Mouse (Mus musculus) erythroid progenitor cell, adult 5-6 weeks (primary cell): Measurements from ENCODE around the gene Rln3. TPM values are rescaled to one million over a fixed set of nuclear protein-coding genes. Genes with fewer than 3 reads are reported as not detected.
"Not testable (repeated sequence)": the region's sequence is repeated elsewhere in the genome, so short reads cannot be mapped to it uniquely, and the experiment has no call there.

Experiments
- ATAC-seq: replicated peaks from 2 replicates; pipeline ENCODE4 v1.8.0; 2016; ENCODE audit warnings: moderate number of reproducible peaks, mild to moderate bottlenecking, moderate TSS enrichment, inconsistent platforms; ENCODE audit not compliant: poor library complexity, low FRiP score, severe bottlenecking
- total RNA-seq, 2 experiments: library from RNA; stranded (forward) in 1 of 2; stranded (reverse) in 1 of 2; fragments of 150-400 nt in 1 of 2; fragments of 186-747, 209-891 nt in 1 of 2; gene quantifications; 2 replicates each; pipeline versions ENCODE4 v1.2.3 to v1.2.4; 2015 to 2017; ENCODE audit warnings: low replicate concordance in 2 of 2

The Rln3 gene
- total RNA-seq, 2 experiments from 2014 or later = not detected

GRCm38 (mm10) chr8:84024171-84024570 is 20.6 kb downstream of the Rln3 start:
- peak; percentile 52; the same call in 1 of the 2 replicates for ATAC-seq

DNA sequence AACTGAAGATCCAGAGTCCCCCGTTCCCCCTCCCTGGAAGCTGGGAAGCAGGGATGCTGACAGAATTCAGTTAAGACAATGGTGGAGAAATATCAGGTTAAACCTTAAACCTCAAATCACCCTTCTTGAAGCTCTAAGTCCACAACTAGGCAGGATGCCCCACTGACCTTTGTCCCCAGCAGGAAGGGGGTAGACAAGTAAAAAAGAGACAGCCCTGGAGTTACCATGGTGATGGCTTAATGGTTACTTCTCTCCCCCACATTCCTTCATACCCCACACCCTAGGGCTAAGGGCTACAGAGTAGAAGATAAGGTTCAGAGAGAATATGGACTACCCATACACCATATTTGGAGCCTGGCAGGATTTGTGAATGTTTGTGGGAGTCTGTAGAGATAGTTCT is 21.2 kb downstream of the Rln3 start:
- ATAC-seq = no peak

DNA sequence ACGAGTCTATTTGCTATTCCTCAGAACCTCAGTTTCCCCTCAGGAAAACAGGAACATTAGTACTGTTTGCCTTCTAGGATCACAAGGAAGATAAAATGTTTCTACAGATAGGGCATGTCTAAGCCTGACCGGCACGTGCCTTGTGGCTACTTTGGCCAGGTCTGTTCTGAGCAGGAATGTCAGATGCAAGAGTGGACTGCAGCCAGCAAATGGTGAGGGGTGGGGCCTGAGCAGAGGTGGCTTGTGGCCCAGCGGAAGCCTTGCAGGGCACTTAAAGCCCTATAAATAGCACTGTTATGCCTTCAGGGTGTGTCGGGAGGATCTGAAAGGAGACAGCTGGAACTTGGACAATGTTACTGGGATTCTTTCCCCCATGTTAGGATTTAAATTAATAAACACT is 21.7 kb downstream of the Rln3 start:
- no peak for ATAC-seq

GRCm38 (mm10) chr8:84021569-84021968 is 23.2 kb downstream of the Rln3 start:
- no peak for ATAC-seq

- no peak for ATAC-seq
Measured at GRCm38 (mm10) chr8:84021096-84021495, 23.7 kb downstream of the Rln3 start, which contains the start of gene Palm3. Gene Palm3, plus strand, starts transcription at chr8:84021471.

DNA sequence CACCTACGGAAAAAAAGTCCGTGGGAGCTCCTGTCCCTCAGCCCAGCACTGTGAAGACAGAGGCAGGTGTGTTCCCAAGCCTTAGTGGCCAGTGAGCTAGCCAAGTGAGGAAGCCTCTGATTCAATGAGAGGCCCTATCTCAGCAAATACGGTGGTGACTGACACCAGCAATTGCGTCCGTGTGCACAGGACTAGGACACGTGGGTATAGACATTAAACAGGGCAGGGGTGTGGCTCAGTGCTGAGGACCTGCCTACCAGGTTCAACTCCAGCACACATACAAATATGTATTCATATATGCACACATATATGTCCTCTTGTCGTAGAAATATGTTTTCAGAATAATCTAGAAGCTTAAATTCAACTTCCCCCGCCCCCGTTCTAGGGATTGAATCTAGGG is 25.1 kb downstream of the Rln3 start:
- no peak for ATAC-seq

- no peak for ATAC-seq
Measured at GRCm38 (mm10) chr8:84015833-84016232, 29.0 kb downstream of the Rln3 start.

- ATAC-seq = no peak
Measured at GRCm38 (mm10) chr8:84012499-84013165, 32.2 kb downstream of the Rln3 start.

- ATAC-seq = no peak
Measured at GRCm38 (mm10) chr8:84011705-84012498, 32.9 kb downstream of the Rln3 start, which contains the start of gene 2210011C24Rik. Gene 2210011C24Rik, minus strand, starts transcription at chr8:84012171.

DNA sequence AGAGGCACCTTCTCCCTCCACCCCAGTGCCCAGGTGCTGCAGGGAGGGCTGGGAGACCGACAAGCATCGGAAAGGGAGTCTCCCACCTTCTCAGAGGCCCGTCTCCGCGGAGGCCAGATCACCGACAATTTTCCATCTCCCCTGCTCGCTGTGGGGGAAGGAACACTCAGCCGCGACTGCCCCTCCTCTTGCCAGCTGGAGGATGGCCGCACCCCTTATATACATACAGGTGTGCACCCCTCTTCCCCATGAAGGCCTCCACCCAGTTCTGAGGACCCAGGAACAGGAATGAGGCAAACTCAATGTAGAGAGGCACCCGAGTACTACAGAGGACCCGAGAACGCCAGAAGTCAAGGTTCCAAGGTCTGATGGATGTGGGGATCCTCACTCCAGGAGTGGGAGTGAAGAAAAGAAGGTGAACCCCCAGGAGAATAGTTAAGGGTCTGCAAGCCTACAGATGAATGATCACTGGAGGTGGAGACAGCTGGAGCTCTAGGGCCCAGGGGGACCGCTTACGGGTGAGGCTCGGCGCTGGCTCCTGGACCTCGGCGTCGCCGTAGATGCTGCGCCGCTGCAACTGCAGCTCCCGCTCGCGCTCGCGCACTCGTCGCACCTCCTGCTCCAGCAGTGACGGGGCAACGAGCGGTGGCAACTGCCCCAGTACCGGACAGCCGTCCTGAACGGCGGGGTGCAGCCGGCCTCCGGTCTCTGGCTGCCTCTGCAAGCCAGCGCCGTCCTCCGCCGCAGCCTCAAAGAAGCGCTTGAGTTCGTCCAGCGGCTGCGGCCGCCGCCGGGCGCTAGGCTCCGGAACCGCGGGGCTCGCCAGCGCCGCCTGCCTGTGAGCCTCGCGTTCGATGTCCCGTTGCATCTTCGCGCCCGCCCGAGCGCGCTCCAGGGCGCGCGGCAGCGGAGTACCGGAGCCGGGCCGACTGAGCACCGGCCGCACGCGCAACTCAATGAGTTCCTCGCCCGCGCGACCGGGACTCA is 33.9 kb downstream of the Rln3 start:
- ATAC-seq = peak; percentile 71

DNA sequence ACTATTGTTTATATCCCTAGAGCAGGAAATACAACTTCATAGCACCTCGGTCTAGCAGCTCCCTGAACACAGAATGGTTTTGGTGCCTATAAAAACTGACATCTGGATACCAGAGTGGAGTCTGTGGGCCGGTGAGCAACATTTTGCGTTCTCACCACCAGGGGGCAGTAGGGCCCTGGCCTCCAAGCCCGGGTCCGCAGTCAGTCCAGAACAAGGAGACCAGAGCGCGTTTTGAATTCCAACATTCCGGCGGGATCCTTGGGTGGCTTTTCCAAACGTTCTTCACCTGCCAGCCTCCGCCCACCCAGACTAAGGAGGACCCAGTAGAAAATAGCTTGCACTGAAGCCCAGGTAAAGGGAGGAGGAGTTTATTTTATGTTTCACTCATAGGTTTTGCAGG is 34.9 kb downstream of the Rln3 start:
- ATAC-seq = peak; percentile 77

GRCm38 (mm10) chr8:84008362-84008761 is 36.4 kb downstream of the Rln3 start:
- no peak for ATAC-seq

GRCm38 (mm10) chr8:84005502-84005901 is 39.3 kb downstream of the Rln3 start:
- ATAC-seq = not testable (repeated sequence)

- ATAC-seq = peak; percentile 98
Measured at GRCm38 (mm10) chr8:84004533-84005201, 40.1 kb downstream of the Rln3 start.

- no peak for ATAC-seq
Measured at GRCm38 (mm10) chr8:84003612-84004246, 41.1 kb downstream of the Rln3 start.

GRCm38 (mm10) chr8:84002957-84003611 is 41.7 kb downstream of the Rln3 start:
- no peak for ATAC-seq

DNA sequence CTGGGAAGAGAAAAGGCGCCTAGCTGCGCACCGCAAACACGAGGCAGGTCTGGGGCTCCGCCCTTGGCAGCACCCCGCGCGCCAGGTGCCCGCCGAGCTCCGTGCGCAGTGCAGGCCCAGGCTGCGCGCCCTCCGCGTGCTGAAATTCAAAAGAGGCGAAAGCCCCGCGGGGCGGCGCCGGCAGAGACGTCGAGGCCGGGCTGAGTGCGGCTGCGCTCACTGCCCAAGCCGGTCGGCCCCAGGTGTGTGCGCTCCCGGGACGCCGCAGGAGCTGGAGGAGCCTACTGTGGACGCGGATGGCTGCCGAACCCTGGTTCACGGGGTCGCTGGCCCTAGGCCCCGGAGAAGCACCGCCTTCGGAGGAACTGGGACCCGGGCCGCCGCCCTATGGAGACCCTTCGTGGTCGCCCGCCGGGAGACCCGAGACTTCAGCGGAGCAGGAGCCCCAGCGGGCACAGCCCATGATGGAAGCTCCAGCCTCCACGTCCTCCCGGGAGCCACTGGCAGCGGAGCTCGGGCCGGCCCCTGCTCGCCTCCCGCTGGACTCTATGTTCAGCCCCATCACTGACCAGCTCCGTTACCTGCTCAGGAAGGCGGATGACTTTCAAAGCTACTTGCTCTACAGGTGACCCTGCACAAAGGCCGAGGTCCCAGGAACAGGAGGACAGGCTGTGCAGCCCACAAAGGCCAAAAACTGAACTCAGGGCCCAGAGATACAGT is 43.4 kb downstream of the Rln3 start, which contains the start of gene 1700067K01Rik:
Gene 1700067K01Rik (plus strand): TSS at position 222 of the 720 bp plus-strand sequence.
- ATAC-seq = no peak

DNA sequence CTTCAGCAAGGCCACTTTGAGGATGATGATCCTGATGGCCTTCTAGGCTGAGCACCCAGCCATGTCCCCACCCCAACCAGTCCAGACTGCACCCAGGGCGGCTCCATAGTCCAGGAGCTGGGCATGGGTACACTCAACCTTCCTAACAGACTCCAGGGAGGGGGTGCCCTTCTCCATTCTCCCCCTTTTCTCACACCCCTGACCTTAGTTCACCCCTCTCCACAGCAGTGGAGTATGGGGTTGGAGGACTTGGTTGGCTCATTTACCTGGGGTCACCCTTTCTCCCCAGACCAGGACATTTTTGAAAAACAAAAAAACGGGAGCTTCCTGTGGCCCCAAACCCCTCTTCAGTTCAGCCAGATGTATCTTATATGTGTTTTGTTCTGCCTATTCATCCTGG is 45.0 kb downstream of the Rln3 start:
- ATAC-seq = no peak
